Mouse (Mus musculus) urinary bladder, postnatal 4 days (tissue): ENCODE data around the gene Kcng4.

ENCODE experiments used
- DNase-seq, 2 experiments: peaks; one replicate each; pipeline ENCODE4 v3.0.0; 2021 to 2022; ENCODE audit warnings: low spot score in 2 of 2

Gene Kcng4

DNA sequence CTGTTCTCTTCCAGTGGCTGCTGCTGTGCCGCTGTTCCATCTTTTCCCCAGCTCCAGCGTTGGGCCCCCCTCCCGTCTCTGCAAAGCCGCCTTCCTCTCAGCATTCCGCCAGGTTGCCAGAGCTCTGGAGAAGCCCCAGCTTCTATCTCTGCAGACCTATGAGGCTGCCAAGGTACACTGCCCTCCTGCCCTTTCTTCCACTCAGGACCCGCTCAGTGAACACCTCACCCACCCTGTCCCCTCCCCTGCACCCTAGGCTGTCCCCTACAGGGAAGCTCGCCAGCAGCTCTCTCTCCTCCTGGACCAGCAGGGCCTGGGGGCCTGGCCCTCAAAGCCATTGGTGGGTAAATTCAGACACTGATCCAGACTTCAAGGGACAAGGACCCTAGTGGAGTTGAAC is 19.1 kb downstream of the Kcng4 start:
- no peak for DNase-seq

DNA sequence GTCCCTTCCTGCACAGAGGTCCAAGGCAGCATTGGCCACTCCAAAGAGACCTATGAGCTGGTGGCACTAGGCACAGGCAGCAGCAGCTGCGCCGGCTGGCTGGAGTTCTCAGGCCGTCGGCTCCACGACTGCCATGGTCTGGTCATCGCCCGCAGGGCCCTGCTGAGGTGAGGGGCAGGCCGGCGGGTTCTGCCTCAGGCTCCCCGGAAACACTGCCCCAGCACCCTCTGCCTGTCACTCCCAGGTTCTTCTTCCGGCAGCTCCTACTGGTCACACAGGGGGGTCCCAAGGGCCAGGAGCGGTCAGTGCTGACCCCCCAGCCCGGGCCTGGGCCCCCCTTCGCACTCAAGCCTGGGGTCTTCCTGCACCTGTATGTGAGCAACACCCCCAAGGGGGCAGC is 20.4 kb downstream of the Kcng4 start:
- no peak for DNase-seq

DNA sequence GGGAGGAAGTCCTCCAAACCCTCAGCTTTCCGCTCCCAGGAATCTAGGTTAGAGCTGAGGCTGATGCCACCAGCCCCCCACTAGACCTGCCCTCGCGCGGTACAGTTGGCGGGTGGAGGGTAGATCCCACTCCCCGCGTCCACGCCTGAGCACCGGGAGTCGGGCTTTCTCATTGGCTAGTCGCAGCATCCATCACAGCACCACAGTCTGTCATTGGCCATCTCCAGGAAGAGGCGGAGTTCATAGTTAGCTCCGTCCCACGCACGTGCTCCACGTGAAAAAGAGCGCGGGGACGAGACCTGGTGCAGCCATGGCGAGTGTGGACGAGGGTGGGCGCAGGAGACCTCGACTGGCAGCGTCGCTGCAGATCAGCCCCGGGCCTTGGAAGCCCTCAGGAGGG is 23.0 kb downstream of the Kcng4 start, which contains the start of gene Adad2:
TSS of gene Adad2 (plus strand) at position 277 of the 400 bp plus-strand sequence.
- DNase-seq, result no peak

DNA sequence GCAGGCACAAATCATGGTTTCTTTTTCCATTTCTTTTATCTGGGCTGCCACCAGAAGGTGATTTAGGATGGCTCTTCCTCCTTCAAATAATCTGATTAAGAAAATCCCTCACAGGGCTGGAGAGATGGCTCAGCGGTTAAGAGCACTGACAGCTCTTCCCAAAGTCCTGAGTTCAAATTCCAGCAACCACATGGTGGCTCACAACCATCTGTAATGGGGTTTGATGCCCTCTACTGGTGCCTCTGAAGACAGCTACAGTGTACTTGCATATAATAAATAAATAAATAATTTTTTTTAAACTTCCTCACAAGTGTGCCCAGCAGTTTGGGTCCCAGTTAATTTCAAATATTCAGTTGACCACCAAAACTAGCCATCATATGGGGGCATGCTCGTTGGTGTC is 29.3 kb downstream of the Kcng4 start:
- DNase-seq, result no peak

DNA sequence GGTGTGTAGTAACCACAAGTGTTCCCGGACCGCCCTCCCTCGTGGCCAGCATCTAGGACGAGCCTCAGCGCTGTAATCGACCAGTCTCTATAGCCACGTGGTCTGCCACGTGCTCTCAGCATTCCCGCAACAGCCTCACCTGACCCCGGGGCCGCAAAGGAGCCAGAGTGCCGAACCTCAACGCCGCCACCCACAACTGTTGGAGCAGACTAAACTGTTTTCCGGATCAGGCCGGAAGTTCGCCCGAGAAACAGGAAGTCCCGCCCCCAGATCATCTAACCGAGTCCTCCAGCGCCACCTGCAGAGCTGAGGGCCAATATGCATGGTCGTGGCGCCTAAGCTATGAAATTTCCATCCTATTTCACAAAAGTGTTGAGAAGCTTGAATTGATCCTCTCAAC is 30.5 kb downstream of the Kcng4 start, which contains the start of gene Taf1c:
TSS of gene Taf1c (minus strand) at position 227 of the 400 bp plus-strand sequence.
- peak; percentile 86 to 92 for DNase-seq

DNA sequence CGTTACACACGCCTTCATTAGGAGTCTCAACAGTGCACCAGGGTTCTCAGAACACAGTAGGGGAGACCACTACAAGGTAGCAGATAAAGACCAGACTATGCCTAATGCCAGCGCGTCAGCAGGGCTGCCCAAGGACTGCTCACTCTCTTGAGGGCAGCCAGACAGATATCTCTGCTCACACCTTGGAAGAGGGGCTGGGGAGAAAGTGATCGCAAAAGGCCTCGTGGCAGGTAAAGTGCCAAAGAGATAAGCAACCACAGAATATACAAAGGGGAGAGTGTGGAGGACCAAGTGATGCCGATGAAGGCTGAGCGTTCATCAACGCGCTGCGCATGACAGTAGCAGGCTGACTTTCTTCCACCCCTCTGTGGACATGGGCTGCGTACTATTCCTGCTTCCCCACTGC is 31.1 kb downstream of the Kcng4 start:
- DNase-seq, result no peak

DNA sequence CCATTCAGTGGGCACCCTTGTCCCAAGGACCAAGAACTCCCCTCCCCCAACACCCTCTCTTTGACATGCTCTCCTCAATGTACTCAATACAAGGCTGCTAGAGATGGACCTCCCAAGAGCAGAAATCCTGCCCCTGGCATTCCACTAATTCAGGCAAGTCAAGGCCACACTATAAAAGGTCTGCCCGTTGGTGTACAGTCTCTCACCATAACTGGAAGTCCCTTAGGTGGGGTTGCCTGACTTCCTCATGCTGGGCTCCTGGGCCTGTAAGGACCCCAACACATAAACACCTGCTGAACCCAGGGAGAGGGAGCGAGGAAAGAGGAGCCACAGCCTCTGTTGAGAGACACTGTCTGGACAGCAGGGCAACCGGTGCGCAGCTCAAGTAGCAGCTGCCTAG is 31.7 kb downstream of the Kcng4 start:
- DNase-seq, result no peak

DNA sequence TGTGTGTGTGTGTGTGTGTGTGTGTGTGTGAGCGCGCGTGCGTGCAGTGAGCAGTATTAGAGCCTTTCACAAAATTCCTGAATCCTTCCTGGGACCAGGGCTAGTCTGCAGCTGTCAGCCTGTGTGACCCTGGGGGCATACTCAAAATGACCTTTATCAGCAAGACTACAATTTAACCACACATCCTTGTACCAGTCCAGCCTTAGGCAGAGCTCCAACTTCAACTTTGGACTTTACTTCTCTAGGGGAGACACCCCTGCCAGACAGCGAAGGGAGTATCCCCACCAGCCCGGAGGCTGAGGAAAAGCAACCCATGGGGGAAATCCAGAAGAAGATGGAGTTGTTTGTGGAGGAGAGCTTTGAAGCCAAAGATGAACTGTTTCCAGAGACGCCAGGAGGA is 44.0 kb downstream of the Kcng4 start:
- no peak for DNase-seq

DNA sequence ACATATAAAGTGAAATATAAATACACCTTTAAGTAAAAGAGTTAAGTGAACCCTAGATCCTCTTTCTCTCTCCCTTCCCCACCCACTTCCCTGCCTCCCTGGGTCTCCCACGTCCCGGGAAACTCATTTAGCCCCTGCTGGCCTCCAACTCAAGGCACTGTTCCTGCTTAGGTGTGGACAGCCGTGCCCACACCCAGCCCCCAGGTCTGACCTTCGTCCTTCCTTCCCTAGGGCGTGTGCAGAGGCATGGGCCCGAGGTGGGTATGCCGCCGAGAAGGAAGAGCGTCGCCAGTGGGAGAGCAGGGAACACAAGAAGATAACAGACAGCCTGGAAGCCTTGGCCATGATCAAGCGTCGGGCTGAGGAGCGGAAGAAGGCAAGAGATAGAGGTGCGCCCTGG is 45.1 kb downstream of the Kcng4 start:
- DNase-seq, result no peak

DNA sequence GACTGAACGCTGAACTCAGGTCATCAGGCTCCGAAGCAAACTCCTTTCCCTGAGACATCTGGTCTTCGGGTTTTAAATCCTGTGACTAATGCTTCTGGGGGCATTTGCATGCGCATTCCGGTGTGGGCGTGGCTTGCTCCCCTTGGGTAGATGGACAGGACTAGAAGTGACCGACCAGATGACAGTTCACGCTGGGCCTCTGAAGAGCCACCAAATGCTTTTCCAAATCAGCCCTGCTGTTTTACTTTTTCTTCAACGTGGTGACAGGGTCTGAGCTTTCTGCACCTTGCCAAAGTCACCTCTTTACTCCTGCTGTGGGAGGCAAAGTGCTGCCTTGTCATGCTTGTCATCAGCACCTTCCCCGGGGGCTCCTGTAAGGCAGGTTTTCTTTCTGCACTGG is 46.6 kb downstream of the Kcng4 start:
- DNase-seq, result no peak

DNA sequence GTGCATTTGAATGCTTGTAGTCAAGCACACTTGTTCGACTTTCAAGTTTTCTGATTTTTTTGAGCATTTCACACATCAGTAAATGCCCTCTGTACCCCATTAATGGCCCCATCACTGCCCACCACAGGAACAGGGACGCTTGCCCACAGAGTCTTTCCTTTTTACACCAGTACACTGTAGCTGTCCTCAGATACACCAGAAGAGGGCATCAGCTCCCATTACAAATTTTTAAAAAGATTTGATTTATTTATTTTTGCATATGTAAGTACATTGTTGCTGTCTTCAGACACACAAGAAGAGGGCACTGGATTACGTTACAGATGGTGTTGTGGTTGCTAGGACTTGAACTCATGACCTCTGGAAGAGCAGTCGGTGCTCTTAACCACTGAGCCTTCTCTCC is 47.2 kb downstream of the Kcng4 start:
- DNase-seq, result no peak

DNA sequence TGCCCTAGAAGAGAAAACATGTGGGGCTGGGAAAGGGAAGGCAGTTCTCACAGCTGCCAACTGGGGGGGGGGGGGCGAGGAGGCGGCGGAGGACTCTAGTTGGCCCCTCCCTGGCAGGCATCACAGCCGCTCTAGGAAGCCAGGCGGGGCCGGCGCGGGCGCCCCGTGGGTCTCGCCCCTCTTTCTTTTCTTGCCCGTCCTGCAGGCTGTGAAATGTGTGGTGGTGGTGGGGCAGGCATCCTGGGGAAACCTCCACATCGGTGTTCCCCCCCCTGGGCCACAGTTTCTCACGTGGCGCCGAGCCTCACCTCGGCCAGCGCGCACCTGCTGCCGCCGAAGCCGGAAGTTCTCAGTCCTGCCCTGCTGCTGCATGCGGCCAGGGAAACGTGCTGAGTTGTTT is 49.6 kb downstream of the Kcng4 start:
- DNase-seq, result no peak

DNA sequence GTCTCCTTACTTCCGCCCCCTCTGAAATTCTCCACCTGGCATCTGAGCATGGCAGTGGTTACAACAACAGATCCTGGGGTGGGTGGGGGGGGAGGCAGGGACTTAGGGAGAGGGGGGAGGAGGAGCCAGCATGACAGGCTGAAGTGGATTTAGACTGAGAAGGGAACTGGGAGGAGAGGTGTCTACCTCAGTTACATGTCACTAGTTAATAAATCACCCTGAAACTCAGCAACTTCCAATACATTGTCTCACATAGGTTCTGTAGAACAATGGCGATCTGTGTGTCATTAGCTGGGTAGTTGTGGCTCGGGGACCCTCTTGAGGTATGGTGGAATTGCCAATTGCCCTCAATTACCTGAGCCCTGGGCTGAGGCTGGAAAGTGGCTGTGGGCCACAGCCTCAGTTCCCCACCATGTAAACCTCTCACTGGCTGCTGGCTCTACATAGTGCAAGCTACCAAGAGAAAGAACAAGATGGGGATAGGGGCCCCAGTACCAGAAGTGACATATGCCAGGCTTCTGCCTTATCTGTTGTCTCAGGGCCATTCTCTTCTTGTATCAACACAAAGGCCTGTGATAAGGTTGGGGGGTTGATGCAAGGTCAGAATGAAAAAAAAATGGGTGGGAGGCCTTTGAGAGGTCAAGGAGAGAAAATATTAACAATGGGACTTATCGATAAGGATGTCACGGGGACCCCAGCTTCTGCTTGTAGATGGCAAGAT is 54.9 kb downstream of the Kcng4 start:
- no peak for DNase-seq

DNA sequence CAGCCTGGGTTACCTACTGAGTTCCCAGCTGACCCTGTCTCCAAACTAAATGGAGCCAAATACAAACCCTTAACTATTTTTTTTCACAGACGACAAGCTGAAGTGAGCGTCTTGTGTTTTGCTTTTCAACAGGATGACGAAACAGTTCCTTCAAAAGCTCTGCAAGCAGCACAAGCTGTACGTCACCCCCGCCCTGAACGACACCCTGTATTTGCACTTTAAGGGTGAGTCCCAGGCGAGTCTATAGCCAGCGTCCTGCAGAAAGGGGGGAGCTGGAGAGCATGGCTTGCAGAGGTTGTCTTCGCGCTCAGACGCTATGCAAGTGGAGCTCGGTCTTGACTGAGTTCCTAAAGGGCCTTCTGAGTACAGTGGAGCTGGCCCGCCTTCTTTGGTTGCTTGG is 56.4 kb downstream of the Kcng4 start:
- DNase-seq, result no peak

DNA sequence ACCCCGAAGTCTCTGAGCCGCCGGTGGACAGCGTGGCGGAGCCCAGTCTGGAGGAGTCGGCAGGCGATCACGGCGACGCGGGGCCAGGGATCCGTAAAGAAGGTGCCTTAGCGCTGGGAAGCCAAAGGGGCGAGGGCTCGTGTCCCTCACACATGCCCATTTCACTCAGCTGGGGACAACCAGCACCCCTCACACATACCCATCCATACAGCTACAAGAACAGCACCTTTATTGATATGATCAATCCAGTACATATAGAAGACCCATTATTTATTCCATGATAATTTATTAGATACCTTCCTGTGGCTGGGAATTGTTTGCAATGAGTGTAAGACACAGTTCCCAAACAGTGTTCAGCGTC is 60.1 kb downstream of the Kcng4 start:
- no peak for DNase-seq

DNA sequence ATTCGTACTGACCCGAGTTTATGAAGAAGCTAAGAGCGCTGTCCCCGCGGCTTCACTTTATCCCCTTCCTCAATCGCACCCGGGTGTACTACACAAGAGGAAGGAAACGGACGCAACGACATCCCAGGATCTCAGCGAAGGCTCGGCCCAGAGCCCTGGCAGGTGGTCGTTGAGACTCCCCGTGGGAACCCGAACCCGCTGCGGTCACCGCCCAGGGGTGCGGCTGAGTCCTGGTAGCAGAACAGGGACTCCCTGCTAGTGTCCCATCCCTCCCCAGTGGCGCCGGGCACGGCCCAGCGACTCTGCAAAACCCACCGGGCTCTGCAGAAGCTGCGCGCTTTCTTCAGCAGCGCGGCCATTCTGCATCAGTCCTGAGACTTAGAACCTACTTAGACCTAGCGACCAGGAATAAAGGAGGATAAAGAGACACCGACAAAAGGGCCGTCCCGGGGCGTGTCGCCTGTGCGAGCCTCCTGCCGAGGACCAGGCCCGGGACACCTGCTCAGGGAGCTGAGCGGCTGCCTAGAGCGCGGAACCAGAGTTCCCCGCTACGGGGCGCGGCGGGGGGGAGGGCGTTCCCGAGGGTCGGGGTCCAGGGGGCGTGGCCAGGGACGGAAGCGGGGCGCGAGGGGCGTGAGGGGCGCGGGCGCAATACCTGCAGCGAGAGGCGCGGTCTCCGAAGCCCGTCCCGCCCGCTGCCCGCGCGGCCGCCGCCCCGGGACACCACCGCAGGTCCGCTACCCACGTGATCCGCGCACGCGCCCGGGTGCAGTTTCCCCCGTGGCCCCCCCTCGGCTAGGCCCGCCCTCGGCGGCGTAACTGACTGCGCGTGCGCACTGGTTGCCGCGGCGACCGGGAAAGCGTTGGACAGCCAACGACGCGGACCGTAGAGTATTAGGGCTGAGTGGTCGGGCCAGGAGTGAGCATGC is 60.8 kb downstream of the Kcng4 start, which contains the start of the genes Hsdl1 and Dnaaf1:
TSS of gene Hsdl1 (minus strand) at position 747 of the 929 bp plus-strand sequence.
TSS of gene Dnaaf1 (plus strand) at position 799 of the 929 bp plus-strand sequence.
- peak; percentile 91 to 97 for DNase-seq
